14 mouse cellular contexts compared by ENCODE assay signal in the genomic region with DNA sequence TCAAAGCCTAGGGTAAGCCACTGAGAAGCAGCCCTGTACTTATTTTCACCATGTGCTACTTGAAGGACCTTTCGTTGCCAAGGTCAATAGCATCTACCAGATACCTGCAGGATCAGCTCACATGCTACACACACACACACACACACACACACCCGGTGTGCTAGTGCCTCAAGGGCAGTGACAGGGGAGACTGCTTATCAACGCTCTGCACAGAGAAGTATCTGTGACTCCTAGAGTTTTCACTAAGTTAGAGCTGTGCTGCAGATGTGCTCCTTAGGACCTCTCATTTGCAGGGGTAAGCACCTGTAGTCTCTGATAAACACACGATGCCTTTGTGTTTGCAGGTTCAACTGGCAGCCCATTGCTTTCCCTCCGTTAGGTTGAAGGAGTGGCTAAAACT.
"Had no signal": no experiment of that assay in that cellular context is flagged by ENCODE, and none has a peak within 500 bp of the region (broad histone marks: within the 10 kb centered on the region; RNA-seq: fewer than 3 reads in every experiment).

No protein-coding gene starts in this region.

- H3K9ac ChIP-seq: kidney, embryonic 15.5 days; limb, embryonic 15.5 days; lung, embryonic 14.5 days; midbrain, embryonic 12.5 days had no signal

- ATAC-seq: intestine, embryonic 16.5 days; midbrain, embryonic 16.5 days had no signal

- H3K4me3 ChIP-seq: kidney, embryonic 15.5 days; limb, embryonic 15.5 days; megakaryocyte, embryonic 14.5 days; midbrain, embryonic 12.5 days had no signal

- H3K27ac ChIP-seq: kidney, embryonic 15.5 days; limb, embryonic 15.5 days; midbrain, embryonic 12.5 days had no signal

- DNase-seq: kidney, adult 2 months; kidney, postnatal 14 days; lung, embryonic 14.5 days; lung, postnatal 14 days; right cerebral cortex, adult 18-20 months; right cerebral cortex, postnatal 25 days; thymus, adult 18-20 months; thymus, postnatal 14 days had no signal

- H3K4me2 ChIP-seq: kidney, embryonic 15.5 days; limb, embryonic 15.5 days; lung, embryonic 14.5 days; midbrain, embryonic 12.5 days had no signal

- H3K9me3 ChIP-seq: kidney, embryonic 15.5 days; limb, embryonic 15.5 days; megakaryocyte, embryonic 14.5 days; midbrain, embryonic 12.5 days had no signal

- H3K4me1 ChIP-seq: kidney, embryonic 15.5 days; limb, embryonic 15.5 days; megakaryocyte, embryonic 14.5 days; midbrain, embryonic 12.5 days had no signal

- H3K27me3 ChIP-seq: kidney, embryonic 15.5 days; limb, embryonic 15.5 days; megakaryocyte, embryonic 14.5 days; midbrain, embryonic 12.5 days had no signal
